Mouse (Mus musculus): ENCODE results near the gene Slc39a3. TPM values are rescaled to one million over a fixed set of nuclear protein-coding genes. Genes with fewer than 3 reads are reported as not detected.

Gene Slc39a3
- polyA plus RNA-seq, 1 experiment = 21.8 TPM

- no peak overlapping the region for H3K4me3 ChIP-seq
Observed at GRCm38 (mm10) chr10:80987709-80988441, 49.4 kb downstream of the Slc39a3 start.

GRCm38 (mm10) chr10:80986754-80987153 lies 50.5 kb downstream of the Slc39a3 start:
- no peaks in the 10 kb centered on the region for H3K79me2 ChIP-seq (ENCODE audit: control insufficient read depth, insufficient read depth)
- H3K36me3 ChIP-seq (ENCODE audit: control insufficient read depth, insufficient read depth) = no peaks in the 10 kb centered on the region
- H3K4me2 ChIP-seq (ENCODE audit: low read depth) = no peak overlapping the region
- no peak for TF ChIP-seq TCF3 (IDR thresholded peaks at IDR 0.05; ENCODE audit: insufficient read length, low read depth)
- TF ChIP-seq USF1 (IDR thresholded peaks at IDR 0.05; ENCODE audit: low read depth) = no peak
- TF ChIP-seq POLR2A (IDR thresholded peaks at IDR 0.05; ENCODE audit: insufficient read length, low read depth) = no peak
- TF ChIP-seq CEBPB (IDR thresholded peaks at IDR 0.05; ENCODE audit: insufficient read depth, poor library complexity, severe bottlenecking) = no peak
- no peak for TF ChIP-seq MYOG (IDR thresholded peaks at IDR 0.05; ENCODE audit: control insufficient read depth in 1 of 3, insufficient read depth in 1 of 3, insufficient read length in 2 of 3, low read depth in 2 of 3)
- TF ChIP-seq REST (IDR thresholded peaks at IDR 0.05; ENCODE audit: insufficient read depth, insufficient read length) = no peak
- no peak for TF ChIP-seq MYOD1 (IDR thresholded peaks at IDR 0.05; ENCODE audit: control insufficient read depth in 1 of 3, insufficient read length in 2 of 3, low read depth in 2 of 3)
- no peak for TF ChIP-seq MAX (IDR thresholded peaks at IDR 0.05; ENCODE audit: low read depth)
- no peak for TF ChIP-seq E2F4 (IDR thresholded peaks at IDR 0.05; ENCODE audit: insufficient read depth)
- TF ChIP-seq TCF12 (IDR thresholded peaks at IDR 0.05; ENCODE audit: insufficient read depth, poor library complexity, severe bottlenecking) = no peak
- no peak for TF ChIP-seq SRF (IDR thresholded peaks at IDR 0.05; ENCODE audit: control insufficient read depth, insufficient read length, low read depth)
- TF ChIP-seq POLR2AphosphoS2 (IDR thresholded peaks at IDR 0.05; ENCODE audit: insufficient read length, low read depth) = no peak
- no peak overlapping the region for H3ac ChIP-seq (ENCODE audit: control insufficient read depth, insufficient read length)
- no peak overlapping the region for H3K4me3 ChIP-seq
- no peaks in the 10 kb centered on the region for H3K27me3 ChIP-seq (ENCODE audit: control insufficient read depth, insufficient read depth, insufficient read length)

More at GRCm38 (mm10) chr10:80987709-80988441, 49.4 kb downstream of the Slc39a3 start:
- Histone ChIP-seq H3K27me3 (ENCODE audit: control insufficient read depth, insufficient read depth, insufficient read length) (no peaks in the 10 kb centered on the region), H3K4me2 (ENCODE audit: low read depth) (peak overlapping the region; percentile 64), H3K79me2 (ENCODE audit: control insufficient read depth, insufficient read depth) (no peaks in the 10 kb centered on the region), H3K36me3 (ENCODE audit: control insufficient read depth, insufficient read depth) (no peaks in the 10 kb centered on the region), H3ac (ENCODE audit: control insufficient read depth, insufficient read length) (no peak overlapping the region)
- TF ChIP-seq POLR2AphosphoS2 (IDR thresholded peaks at IDR 0.05; ENCODE audit: insufficient read length, low read depth) (no peak), TCF3 (IDR thresholded peaks at IDR 0.05; ENCODE audit: insufficient read length, low read depth) (no peak), POLR2A (IDR thresholded peaks at IDR 0.05; ENCODE audit: insufficient read length, low read depth) (no peak), USF1 (IDR thresholded peaks at IDR 0.05; ENCODE audit: low read depth) (no peak), REST (IDR thresholded peaks at IDR 0.05; ENCODE audit: insufficient read depth, insufficient read length) (no peak), E2F4 (IDR thresholded peaks at IDR 0.05; ENCODE audit: insufficient read depth) (no peak), TCF12 (IDR thresholded peaks at IDR 0.05; ENCODE audit: insufficient read depth, poor library complexity, severe bottlenecking) (no peak), SRF (IDR thresholded peaks at IDR 0.05; ENCODE audit: control insufficient read depth, insufficient read length, low read depth) (no peak), MYOD1 (IDR thresholded peaks at IDR 0.05; ENCODE audit: control insufficient read depth in 1 of 3, insufficient read length in 2 of 3, low read depth in 2 of 3) (peak in 1 of 3 experiments; percentile 29), MAX (IDR thresholded peaks at IDR 0.05; ENCODE audit: low read depth) (no peak), CEBPB (IDR thresholded peaks at IDR 0.05; ENCODE audit: insufficient read depth, poor library complexity, severe bottlenecking) (no peak), MYOG (IDR thresholded peaks at IDR 0.05; ENCODE audit: control insufficient read depth in 1 of 3, insufficient read depth in 1 of 3, insufficient read length in 2 of 3, low read depth in 2 of 3) (peak in 1 of 3 experiments; percentile 48)

GRCm38 (mm10) chr10:80985970-80986701 lies 51.1 kb downstream of the Slc39a3 start:
- Histone ChIP-seq H3K36me3 (ENCODE audit: control insufficient read depth, insufficient read depth) (no peaks in the 10 kb centered on the region), H3K79me2 (ENCODE audit: control insufficient read depth, insufficient read depth) (no peaks in the 10 kb centered on the region), H3K4me2 (ENCODE audit: low read depth) (peak overlapping the region; percentile 72), H3ac (ENCODE audit: control insufficient read depth, insufficient read length) (no peak overlapping the region), H3K4me3 (no peak overlapping the region), H3K27me3 (ENCODE audit: control insufficient read depth, insufficient read depth, insufficient read length) (no peaks in the 10 kb centered on the region)
- TF ChIP-seq MYOD1 (IDR thresholded peaks at IDR 0.05; ENCODE audit: control insufficient read depth in 1 of 3, insufficient read length in 2 of 3, low read depth in 2 of 3) = peak in 1 of 3 experiments; percentile 17
- no peak for TF ChIP-seq POLR2A (IDR thresholded peaks at IDR 0.05; ENCODE audit: insufficient read length, low read depth)

GRCm38 (mm10) chr10:80985241-80985969 lies 51.8 kb downstream of the Slc39a3 start:
- H3K27me3 ChIP-seq (ENCODE audit: control insufficient read depth, insufficient read depth, insufficient read length) = no peaks in the 10 kb centered on the region
- H3K4me3 ChIP-seq = no peak overlapping the region

More at GRCm38 (mm10) chr10:80985241-80985969, 51.8 kb downstream of the Slc39a3 start:
- no peak overlapping the region for H3ac ChIP-seq (ENCODE audit: control insufficient read depth, insufficient read length)
- TF ChIP-seq TCF12 (IDR thresholded peaks at IDR 0.05; ENCODE audit: insufficient read depth, poor library complexity, severe bottlenecking) = no peak
- peak in 2 of 3 experiments; percentile 30 to 49 for TF ChIP-seq MYOG (IDR thresholded peaks at IDR 0.05; ENCODE audit: control insufficient read depth in 1 of 3, insufficient read depth in 1 of 3, insufficient read length in 2 of 3, low read depth in 2 of 3)
- no peak for TF ChIP-seq MAX (IDR thresholded peaks at IDR 0.05; ENCODE audit: low read depth)
- TF ChIP-seq TCF3 (IDR thresholded peaks at IDR 0.05; ENCODE audit: insufficient read length, low read depth) = no peak
- TF ChIP-seq MYOD1 (IDR thresholded peaks at IDR 0.05; ENCODE audit: control insufficient read depth in 1 of 3, insufficient read length in 2 of 3, low read depth in 2 of 3) = peak in 1 of 3 experiments; percentile 69
- no peak for TF ChIP-seq POLR2A (IDR thresholded peaks at IDR 0.05; ENCODE audit: insufficient read length, low read depth)
- H3K36me3 ChIP-seq (ENCODE audit: control insufficient read depth, insufficient read depth) = no peaks in the 10 kb centered on the region
- peak overlapping the region; percentile 72 for H3K4me2 ChIP-seq (ENCODE audit: low read depth)
- no peaks in the 10 kb centered on the region for H3K79me2 ChIP-seq (ENCODE audit: control insufficient read depth, insufficient read depth)

All from myocyte (in vitro differentiated cells).